Mouse (Mus musculus) heart, adult 2 months (tissue): ENCODE measurements around the gene Tfrc.

Experiments
- CTCF ChIP-seq: fragments of 200-600 bp; IDR thresholded peaks from 2 replicates; pipeline ENCODE4 v1.8.1; 2022; ENCODE audit warnings: antibody characterized with exemption, mild to moderate bottlenecking, moderate library complexity
- POLR2A ChIP-seq: fragments of 200-500 bp; IDR thresholded peaks from 2 replicates; pipeline ENCODE4 v1.6.1; 2011; ENCODE audit warnings: mild to moderate bottlenecking, low read depth, low read length, control low read depth; ENCODE audit not compliant: insufficient read depth

DNA sequence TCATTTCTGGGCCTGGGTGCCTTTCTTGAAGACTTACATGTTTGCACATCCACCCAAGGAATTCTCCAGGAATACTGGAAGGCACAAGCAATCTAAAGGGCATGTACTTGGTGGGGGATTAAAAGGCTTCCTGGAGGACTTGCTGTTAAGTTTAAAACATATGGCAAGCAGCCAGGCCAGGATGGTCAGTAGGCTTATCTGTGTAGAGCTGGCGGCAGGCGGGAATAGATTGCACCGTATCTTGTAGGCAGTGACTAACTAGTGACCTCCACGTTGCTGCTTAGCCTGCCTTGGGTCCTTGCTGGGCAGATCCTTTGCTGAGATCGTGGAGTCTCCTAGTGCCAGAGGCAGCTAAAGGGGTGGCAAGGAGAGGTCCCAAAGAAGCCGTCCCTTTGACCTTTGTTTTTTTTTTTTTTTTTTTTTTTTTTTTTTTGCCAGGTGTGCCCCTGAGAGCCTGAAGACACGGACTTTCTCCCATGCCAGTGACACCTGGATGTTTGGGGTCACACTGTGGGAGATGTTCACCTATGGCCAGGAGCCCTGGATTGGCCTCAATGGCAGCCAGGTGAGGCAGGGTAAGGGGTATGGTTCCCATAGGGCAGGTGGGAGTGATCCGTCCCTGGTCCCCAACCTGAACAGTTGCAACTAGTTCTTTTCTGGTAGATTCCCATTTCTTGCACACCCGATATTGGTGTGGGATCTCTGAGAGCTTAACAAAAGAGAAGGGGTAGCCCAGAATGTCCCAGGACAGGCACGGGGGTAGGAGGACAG, 61.8 kb downstream of the Tfrc start:
- TF ChIP-seq POLR2A (no peak), CTCF (no peak)
